Mouse (Mus musculus): ENCODE results near the gene Zfp184.

Gene Zfp184

GRCm38 (mm10) chr13:21980981-21981802 is 36.3 kb downstream of the Zfp184 start, which contains the start of gene Pom121l2:
Gene Pom121l2 (plus strand): TSS chr13:21981194.
- in situ Hi-C loops (cut with MboI, MseI): loop anchor here (5.0 kb wide), 1 partner anchor 44 kb away; no protein-coding TSS in a partner anchor

DNA sequence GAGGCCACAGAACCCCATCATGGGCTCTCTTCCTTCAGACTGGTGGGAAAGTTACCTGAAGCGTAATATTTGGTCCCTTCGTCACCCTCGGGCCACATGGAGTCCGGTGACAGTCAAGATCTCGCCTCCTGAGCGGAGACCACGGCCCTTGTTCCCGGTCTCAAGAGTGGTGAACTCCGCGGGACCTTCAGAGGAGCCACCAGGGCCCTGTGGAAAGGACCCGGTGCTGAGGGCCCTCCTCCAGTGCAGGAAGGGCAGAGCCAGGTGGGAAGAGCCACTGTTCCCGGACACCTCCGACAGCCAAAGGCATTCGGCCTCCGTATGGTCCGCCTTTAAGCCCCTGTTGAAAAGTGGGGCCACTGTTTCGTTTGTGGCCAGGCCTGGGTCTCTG is 36.9 kb downstream of the Zfp184 start:
- in situ Hi-C loops (cut with MboI, MseI): loop anchor here (5.0 kb wide), 1 partner anchor 44 kb away; no protein-coding TSS in a partner anchor

- in situ Hi-C loops (cut with MboI, MseI): loop anchor here (5.0 kb wide), 1 partner anchor 47 kb away; no protein-coding TSS in a partner anchor
These were observed 39.6 kb downstream of the Zfp184 start for GRCm38 (mm10) chr13:21984486-21984885.

DNA sequence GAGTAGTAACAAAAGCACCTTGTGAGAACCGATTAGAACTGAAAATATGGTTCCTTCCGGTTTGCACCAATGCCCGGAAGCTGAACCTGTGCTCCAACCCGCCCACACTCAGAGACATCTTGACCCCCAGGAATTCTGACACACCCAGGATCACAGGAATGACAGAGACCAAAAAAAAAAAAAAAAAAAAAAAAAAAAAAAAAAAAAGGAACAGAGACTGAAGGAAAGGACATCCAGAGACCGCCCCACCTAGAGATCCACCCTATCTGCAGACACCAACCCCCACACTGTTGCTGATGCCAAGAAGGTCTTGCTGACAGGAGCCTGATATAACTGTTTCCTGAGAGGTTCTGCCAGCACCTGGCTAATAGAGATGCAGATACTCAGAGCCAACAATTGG is 47.7 kb downstream of the Zfp184 start:
- in situ Hi-C loops (cut with MboI, MseI): no loop called here

DNA sequence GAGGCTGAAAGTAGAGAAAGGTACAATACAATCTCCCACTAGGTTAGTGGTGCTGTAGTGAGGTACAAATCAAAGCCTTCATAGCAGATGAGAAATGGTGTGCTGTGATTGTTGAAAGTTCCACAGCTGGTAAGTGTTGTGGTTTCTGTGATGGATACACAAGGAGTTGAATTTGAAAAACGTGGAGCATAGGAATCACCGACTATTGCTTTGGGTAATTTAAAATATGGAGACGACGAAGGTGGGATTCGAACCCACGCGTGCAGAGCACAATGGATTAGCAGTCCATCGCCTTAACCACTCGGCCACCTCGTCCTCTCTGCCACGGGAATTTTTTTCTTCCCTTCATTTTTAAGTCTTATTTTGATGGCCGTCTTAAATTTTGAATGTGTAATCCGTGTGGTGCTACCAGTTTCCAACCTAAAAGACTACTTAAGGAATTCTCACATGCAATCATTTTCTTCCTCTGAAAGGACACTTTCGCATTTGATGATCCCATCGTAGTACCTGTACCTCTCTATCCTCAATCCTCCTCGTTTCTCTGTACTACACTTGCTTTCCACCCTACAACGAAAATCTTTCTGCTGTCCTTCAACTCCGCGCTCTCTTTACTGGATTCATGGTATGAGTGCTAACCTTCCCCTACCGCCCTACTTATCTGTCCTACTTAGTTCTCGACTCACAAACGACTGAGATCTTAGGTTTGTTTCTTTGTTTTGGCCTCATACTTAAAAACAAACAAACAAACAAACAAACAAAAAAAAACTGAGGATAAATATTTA is 49.3 kb downstream of the Zfp184 start:
- in situ Hi-C loops (cut with MboI, MseI): no loop called here

GRCm38 (mm10) chr13:21994896-21995295 is 50.0 kb downstream of the Zfp184 start:
- in situ Hi-C loops (cut with MboI, MseI): no loop called here

- in situ Hi-C loops (cut with MboI, MseI): no loop called here
These were observed 50.5 kb downstream of the Zfp184 start for GRCm38 (mm10) chr13:21995331-21995914.

DNA sequence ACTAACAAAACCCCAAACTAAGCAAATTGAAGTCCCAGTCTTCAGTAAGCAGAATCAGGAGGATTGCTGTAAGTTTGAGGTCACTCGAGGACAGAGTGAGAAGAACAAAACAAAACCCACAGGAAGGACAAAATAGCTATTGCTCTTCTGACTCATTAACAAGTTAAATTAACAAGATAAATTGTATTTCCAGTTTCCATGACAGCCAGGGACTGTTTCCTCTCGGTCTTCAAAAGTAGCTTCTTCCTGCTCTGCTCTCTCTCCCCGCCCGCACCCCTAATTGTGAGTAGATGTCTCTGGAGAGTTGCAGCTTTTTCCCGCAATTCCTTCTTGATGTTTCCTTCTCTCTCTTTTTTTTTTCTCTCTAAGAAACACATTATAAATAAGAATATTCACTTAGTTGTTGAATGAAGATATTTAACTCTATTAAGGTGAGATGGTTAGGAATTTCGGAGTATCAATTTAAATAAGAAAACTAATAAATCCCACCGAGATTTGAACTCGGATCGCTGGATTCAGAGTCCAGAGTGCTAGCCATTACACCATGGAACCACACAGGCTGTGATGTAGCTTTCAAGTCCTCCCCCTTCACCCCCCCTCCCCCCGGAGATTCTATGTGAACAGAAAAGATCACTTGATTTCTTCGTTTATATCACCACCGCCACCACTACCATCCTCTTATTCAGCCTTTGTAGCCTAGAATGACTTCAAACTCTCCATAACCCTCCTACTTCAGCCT is 51.4 kb downstream of the Zfp184 start:
- in situ Hi-C loops (cut with MboI, MseI): no loop called here

GRCm38 (mm10) chr13:21996840-21997185 is 51.9 kb downstream of the Zfp184 start:
- in situ Hi-C loops (cut with MboI, MseI): no loop called here

DNA sequence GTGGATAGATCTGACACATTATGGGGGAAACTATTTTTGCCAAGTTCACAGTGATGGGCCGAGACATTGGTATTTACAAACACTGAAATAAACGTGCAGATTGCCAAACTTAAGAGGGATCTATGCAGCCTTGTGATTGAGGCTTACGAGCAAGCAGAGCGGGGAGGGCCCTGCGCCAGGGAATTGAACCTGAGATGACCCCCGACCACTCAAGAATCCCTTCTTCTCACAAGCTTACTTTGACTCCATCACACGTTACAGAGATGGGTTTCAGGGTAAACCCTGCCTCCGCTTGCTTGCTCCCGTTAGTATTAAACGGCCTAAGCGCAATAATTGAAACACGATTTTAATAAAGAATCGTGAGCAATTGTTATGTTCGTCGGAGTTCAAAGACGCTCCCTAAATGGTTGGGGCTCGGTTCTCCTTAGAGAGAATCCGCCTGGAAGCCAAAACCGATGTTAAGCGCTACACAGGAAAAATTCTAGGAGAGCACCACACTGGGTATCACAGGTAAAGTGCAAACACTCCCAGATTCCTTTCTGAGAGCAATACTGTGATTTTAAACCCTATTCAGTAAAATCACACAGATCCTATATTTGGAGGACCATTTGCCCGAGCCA is 52.4 kb downstream of the Zfp184 start:
- in situ Hi-C loops (cut with MboI, MseI): no loop called here

DNA sequence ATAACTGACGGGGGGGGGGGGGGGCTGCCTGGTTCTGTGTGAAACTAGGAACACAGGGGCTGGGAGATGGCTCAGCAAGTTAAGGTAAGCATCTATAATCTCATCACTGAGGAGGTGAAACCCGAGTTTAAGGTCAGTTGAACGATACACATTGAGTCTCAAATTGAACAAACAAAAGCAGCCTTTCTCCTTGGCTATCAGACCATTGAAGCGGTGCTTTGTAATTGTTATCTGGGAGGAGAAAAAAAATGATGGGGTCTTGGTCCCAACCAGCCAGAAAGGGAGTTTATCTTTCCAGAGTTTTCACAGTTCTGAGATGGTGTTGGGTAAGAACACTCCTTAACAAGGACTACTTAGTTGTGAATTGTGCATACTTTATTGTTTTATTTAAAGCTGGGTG is 52.9 kb downstream of the Zfp184 start:
- in situ Hi-C loops (cut with MboI, MseI): no loop called here

DNA sequence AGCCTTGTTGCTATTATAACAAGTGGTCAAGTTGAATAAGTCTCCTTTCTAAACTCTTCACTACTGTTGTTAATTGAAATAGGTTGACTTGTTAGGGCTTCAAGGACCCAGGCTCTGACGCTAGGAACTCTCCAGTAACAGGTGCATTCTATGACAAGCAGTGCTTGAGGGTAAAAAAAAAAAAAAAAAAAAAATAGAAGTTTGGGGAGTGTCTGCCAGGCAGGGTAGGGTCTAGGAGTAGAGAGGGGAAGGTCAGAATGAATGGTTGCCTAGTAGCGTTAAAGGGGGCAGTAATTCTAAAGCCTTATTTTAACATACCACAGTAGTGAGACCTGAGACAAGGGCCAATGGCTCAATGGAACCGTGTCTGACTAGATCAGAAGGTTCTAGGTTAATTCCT is 53.5 kb downstream of the Zfp184 start:
- in situ Hi-C loops (cut with MboI, MseI): no loop called here

- in situ Hi-C loops (cut with MboI, MseI): no loop called here
These were observed 54.3 kb downstream of the Zfp184 start for GRCm38 (mm10) chr13:21999147-21999546.

- in situ Hi-C loops (cut with MboI, MseI): no loop called here
These were observed 56.5 kb downstream of the Zfp184 start for GRCm38 (mm10) chr13:22001346-22001745.

DNA sequence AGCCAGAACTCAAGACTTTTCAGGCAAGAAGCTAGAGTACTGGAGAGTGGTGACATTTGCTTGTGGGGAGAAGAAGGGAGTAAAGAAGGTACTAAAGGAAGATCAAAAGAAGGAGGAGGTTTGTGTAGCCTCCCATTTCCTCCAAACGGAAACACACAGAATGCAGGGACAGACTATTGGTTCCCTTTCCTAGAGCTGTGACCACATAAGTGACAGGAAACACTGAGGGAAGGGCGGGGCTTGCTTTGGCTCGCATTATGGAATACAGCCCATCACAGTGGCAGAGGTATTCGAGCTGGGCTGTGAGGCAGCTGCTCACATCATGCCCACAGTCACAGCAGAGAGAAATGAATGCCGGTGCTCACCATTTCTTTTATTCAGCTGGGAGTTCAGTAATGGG is 56.9 kb downstream of the Zfp184 start:
- in situ Hi-C loops (cut with MboI, MseI): no loop called here

- in situ Hi-C loops (cut with MboI, MseI): no loop called here
These were observed 60.9 kb downstream of the Zfp184 start for GRCm38 (mm10) chr13:22005605-22006333.

DNA sequence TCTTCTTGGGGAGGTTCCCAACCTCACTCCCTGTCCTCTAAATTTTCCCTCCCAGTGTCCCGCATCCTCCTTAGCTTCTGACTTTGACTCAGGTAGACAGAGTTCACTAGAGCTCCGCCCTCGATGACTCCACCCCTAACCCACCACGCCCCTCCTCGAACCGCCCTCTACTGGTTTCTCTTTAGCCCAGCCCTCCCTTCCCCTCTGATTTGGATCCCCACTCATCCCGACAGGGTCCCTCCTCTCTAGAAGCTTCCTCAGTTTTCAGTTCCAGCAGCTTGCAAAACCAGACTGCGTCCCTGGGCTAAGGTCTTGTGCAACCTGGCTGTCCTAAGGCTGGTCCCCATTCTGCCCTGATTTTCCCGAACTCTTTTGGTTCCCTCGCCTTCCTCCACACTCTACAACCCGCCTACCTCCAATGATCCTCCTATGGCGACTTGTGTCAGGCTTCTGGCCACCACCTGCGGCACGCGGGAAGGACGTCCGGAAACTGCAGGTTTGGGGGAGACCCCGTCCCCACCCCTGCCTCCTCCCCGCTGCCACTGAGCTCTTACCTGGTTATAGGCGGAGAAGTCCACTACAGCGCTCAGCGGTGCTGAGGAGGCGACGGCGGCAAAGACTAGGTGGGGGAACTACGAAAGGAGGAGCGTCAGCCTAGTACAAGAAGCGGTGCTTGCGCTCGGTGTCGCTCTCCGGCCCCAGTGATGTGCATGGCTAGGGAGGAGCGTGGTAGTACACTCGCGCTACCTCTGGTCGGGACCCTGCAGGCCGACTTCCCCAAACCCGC is 61.6 kb downstream of the Zfp184 start:
- in situ Hi-C loops (cut with MboI, MseI): no loop called here

- in situ Hi-C loops (cut with MboI, MseI): no loop called here
These were observed 62.2 kb downstream of the Zfp184 start for GRCm38 (mm10) chr13:22007121-22007510.

DNA sequence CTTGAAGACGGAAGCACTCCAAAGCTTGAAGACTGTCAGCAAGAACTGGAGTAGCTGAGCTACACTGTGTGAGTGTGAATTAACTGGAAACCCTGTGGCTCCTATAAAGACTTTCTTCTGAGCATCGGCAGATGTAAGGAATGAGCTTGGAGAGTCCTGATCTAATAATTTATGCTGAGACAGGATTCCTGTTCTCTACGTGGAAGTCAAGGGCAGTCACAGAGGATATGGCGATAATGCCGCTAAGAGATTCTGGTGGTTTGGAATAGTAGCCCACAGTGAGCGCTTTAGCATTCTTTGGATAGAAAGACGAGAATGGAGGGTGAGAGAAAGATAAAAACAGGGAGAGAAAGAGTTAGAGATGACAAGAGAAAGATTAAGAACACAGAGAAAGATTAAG is 63.0 kb downstream of the Zfp184 start:
- in situ Hi-C loops (cut with MboI, MseI): no loop called here

DNA sequence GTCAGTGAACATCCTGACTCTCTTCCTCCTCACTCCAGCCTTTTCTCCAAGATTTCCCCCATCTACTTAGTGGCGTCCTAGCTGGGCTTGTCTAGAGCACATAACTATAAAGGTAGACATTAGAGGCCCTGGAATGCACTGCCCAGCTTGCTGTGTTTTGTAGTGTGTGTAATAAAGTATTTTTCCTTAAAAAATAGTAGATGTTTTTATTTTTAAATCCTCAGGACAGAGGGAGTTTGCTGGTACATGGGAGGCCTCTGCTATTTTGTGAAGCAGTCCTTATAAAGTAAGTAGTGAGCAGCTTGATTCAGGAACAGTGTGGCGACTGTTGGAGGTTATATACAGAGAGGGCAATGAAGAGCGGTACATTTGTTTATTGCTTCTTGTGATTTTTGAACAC is 63.8 kb downstream of the Zfp184 start:
- in situ Hi-C loops (cut with MboI, MseI): no loop called here

All from T-helper 2 cell (primary cell).